Mouse (Mus musculus): ENCODE results near the gene BC048562. TPM values are rescaled to one million over a fixed set of nuclear protein-coding genes. Genes with fewer than 3 reads are reported as not detected.

BC048562 gene
- polyA plus RNA-seq, 1 experiment from 2014 or later: not detected

DNA sequence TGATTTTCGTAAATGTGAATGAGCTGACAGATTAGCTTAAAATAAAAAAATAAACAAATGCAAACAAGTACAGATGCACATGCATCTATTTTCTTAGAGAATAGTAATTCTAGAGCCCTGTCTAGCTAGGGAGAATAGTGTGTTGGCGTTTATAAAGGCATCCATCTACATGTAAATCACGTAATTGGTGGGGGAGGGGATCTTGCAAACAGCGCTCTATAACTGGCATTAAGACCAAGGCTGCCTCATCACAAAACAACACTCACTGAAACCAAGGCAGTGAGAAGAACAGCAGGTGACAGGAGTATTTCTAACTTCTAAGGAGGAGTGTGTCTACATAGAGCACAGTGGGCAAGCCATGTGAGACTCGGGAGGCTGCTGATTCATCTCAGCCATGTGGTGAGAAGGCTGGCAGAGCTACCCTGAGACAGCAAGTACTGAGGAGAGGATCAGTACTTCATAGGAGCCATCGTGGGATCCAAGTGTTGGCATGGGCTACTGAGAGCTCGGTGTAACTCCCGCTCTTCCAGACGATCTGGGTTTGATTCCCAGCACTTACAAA, 24.8 kb upstream of the BC048562 start:
- Histone ChIP-seq H3K27ac (no peak overlapping the region), H3K36me3 (no peaks in the 10 kb centered on the region), H3K4me1 (no peaks in the 10 kb centered on the region), H3K9ac (no peak overlapping the region), H3K4me2 (replicated peaks) (no peak overlapping the region), H3K4me3 (no peak overlapping the region), H3K9me3 (no peaks in the 10 kb centered on the region), H3K27me3 (replicated peaks) (no peaks in the 10 kb centered on the region)
- WGBS: 74% methylated on average over 9 of the region's 9 CpGs
- no peak for ATAC-seq (ENCODE audit: low FRiP score, low read depth)

DNA sequence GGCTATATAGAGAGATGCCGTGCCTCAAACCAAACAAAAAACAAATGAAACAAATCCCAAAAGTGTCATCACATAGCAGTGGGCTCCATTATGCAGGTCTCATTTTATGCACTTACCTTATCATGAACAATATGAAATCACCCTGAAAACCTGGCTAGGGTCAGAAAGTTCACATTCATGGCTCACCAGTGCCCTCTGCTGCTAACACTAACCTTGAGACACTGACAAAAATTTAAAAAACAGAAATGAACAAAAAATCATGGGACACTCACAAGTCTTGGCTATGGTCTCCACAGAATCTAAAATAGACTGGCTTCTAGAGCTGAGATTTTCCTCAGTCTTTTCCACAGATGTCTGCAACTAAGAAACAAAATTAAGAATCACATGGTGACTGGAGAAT, 24.1 kb upstream of the BC048562 start:
- H3K27me3 ChIP-seq (replicated peaks): no peaks in the 10 kb centered on the region
- H3K27ac ChIP-seq: no peak overlapping the region
- H3K4me3 ChIP-seq: no peak overlapping the region
- H3K9me3 ChIP-seq: no peaks in the 10 kb centered on the region
- H3K36me3 ChIP-seq: no peaks in the 10 kb centered on the region
- no peak overlapping the region for H3K9ac ChIP-seq
- no peak overlapping the region for H3K4me2 ChIP-seq (replicated peaks)
- 73% methylated on average over 1 of the region's 1 CpGs for WGBS
- no peaks in the 10 kb centered on the region for H3K4me1 ChIP-seq
- ATAC-seq (ENCODE audit: low FRiP score, low read depth): no peak

DNA sequence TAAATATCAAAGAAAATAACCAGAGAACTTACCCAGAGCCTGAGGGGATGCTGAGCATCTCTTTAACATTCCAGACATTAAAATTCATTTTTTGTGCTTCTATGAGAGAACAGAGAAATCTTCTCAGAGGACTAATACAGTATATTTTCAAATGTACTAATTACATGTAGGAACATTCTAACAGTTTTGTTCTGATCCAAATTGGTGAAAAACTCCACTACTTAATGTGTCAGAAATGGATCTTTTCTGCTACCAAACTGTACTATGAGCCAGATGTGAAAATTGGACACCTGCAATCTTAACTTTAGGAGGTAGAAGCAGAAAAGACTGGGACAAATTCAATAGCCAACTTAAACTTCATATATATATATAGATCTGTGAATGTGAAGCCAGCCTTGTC, 7.9 kb upstream of the BC048562 start, which contains the start of gene Ccdc36:
Gene Ccdc36, minus strand, starts transcription at position 101 of the 400 bp plus-strand sequence.
- no peak for ATAC-seq (ENCODE audit: low FRiP score, low read depth)
- Histone ChIP-seq H3K9ac (no peak within 1 kb of the TSS), H3K36me3 (no peaks in the 10 kb centered on the region), H3K4me3 (no peak within 1 kb of the TSS), H3K27ac (no peak within 1 kb of the TSS), H3K9me3 (no peaks in the 10 kb centered on the region), H3K4me2 (replicated peaks) (no peak within 1 kb of the TSS), H3K27me3 (replicated peaks) (no peaks in the 10 kb centered on the region), H3K4me1 (no peaks in the 10 kb centered on the region)

DNA sequence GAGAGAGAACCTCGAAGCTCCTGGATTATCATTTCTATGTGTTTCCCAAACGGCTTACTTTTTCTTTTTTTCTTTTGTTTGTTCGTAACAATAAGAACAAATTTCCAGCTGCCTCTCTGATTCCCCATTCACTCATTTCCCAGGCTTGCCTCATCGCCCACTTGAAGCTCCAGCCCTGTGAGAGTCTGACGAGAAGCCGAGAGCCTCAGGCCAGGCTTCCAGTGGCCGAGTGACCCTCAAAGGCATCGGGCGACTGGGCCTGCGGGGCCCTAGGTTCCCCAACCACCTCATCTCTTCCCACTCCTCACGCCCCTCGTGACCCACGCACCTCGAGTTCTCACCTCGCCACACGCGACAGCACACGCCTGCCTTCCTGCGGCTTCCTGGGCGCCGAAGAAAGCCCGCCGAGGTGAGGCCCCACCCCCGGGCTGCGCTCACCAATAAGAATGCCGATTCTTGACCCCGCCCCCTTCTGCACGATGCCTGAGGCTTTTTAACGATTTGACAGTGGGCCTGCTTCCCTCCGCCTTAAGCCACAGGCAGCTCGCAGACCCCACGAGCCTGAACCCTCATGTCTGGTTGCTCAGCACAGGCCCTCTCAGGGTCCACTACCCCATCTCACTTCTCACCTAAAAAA, 4.7 kb upstream of the BC048562 start:
- 48% methylated on average over 32 of the region's 32 CpGs for WGBS
- no peak overlapping the region for H3K4me3 ChIP-seq
- no peak overlapping the region for H3K27ac ChIP-seq
- no peaks in the 10 kb centered on the region for H3K36me3 ChIP-seq
- peak overlapping the region; percentile 54 for H3K4me2 ChIP-seq (replicated peaks)
- no peaks in the 10 kb centered on the region for H3K27me3 ChIP-seq (replicated peaks)
- no peak for ATAC-seq (ENCODE audit: low FRiP score, low read depth)
- H3K9me3 ChIP-seq: no peaks in the 10 kb centered on the region
- H3K4me1 ChIP-seq: no peaks in the 10 kb centered on the region
- H3K9ac ChIP-seq: no peak overlapping the region

DNA sequence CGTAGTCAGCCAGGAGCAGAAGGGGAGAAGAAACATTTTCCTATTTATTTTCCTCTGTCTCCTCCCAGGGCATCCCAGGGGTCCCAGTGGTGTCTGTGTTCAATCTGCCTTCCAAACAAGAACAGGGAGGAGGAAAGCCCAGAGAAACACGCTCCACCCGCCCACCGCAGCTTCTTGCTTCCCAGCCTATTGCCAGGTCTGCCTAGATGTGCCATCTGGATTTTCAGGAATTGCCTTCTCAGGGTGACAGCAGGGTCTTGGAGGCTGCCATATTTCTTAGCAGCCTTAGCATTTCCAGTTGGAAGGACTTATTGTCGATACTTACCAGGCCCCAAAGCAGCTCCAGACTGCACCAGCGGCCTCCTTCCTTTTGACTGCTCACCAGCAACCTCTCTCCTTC, 2.9 kb downstream of the BC048562 start:
- H3K4me1 ChIP-seq: no peaks in the 10 kb centered on the region
- H3K36me3 ChIP-seq: no peaks in the 10 kb centered on the region
- H3K4me3 ChIP-seq: no peak overlapping the region
- H3K27ac ChIP-seq: no peak overlapping the region
- H3K4me2 ChIP-seq (replicated peaks): no peak overlapping the region
- no peaks in the 10 kb centered on the region for H3K27me3 ChIP-seq (replicated peaks)
- no peak for ATAC-seq (ENCODE audit: low FRiP score, low read depth)
- no peaks in the 10 kb centered on the region for H3K9me3 ChIP-seq
- 86% methylated on average over 6 of the region's 6 CpGs for WGBS
- H3K9ac ChIP-seq: no peak overlapping the region

DNA sequence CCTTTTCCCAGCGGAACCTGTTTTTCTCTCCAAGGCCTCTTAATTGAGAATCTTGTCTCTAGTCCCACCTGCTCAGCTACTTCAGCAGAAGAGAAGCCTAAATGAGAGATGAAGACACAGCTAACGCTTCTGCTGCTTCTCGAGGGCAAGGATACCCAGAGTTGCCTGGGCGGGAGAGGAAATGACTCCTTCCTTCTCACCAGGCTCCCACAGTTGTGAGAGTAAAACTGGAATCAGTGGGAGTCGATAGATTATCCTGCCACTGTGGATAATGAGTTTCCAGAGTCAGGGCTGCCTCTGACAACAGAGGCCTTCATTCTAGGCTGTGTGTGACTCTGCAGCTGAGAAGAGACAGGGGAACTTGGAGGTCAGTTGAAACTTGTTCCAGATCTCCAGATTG, 4.2 kb downstream of the BC048562 start:
- H3K9me3 ChIP-seq: no peaks in the 10 kb centered on the region
- no peaks in the 10 kb centered on the region for H3K27me3 ChIP-seq (replicated peaks)
- H3K4me1 ChIP-seq: no peaks in the 10 kb centered on the region
- no peak overlapping the region for H3K4me2 ChIP-seq (replicated peaks)
- H3K4me3 ChIP-seq: no peak overlapping the region
- 78% methylated on average over 5 of the region's 5 CpGs for WGBS
- ATAC-seq (ENCODE audit: low FRiP score, low read depth): no peak
- no peaks in the 10 kb centered on the region for H3K36me3 ChIP-seq
- no peak overlapping the region for H3K9ac ChIP-seq
- no peak overlapping the region for H3K27ac ChIP-seq

DNA sequence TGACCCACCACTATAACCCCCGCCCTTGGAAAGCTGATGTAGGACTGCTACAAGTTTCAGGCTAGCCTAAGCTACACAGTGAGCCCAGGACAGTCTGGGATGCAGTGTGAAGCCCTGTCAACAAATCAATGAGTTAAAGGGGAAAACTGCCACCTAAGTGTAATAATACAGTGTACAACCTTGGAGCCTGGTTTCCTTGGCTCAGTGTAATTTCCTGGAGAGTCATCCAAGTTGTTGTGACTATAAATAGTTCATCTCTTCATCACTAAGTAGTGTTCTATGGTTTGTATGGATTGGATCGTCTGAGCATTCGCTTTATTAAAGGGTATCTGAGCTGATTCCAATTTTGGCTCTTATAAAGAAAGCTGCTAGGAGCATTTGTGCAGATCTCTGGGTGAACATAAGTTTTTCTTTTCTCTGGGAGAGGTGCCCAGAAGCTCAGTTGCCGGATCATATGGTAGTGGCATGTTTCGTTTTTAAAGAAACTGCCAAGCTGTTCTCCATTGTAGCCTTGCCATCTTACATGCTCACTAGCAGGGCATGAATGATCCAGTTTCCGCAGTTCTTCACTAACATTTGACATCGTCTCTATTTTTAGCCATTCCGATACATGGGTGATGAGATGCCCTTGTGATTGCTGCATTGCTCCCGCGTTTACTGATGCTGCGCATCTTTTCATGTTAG, 5.1 kb downstream of the BC048562 start:
- Histone ChIP-seq H3K9ac (no peak overlapping the region), H3K27me3 (replicated peaks) (no peaks in the 10 kb centered on the region), H3K4me1 (no peaks in the 10 kb centered on the region), H3K27ac (no peak overlapping the region), H3K4me2 (replicated peaks) (no peak overlapping the region), H3K4me3 (no peak overlapping the region), H3K9me3 (no peaks in the 10 kb centered on the region), H3K36me3 (no peaks in the 10 kb centered on the region)
- 92% methylated on average over 11 of the region's 11 CpGs for WGBS
- no peak for ATAC-seq (ENCODE audit: low FRiP score, low read depth)

DNA sequence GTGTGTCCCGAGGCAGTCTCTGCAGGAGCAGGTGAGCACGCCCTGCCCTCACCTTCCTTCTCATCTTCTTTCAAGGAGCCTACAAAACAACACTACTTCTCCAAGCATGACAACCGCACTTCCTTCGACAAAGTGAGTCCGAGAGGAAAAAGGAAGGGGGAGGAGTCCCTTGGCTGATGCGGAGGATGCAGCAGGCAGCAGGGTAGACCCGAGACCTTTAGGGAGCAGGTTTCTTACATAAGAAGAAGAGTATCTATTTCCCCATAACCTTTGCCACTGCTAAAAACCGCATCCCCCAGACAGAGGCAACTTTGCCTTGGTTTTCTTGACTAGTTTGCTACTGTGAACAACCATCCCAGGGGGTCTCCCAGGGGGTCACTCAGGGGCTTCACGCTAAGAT, 8.8 kb downstream of the BC048562 start:
- H3K9ac ChIP-seq: no peak overlapping the region
- no peak overlapping the region for H3K4me3 ChIP-seq
- H3K4me2 ChIP-seq (replicated peaks): no peak overlapping the region
- H3K4me1 ChIP-seq: peaks cover 21% of the 10 kb centered on the region
- no peak overlapping the region for H3K27ac ChIP-seq
- no peak for ATAC-seq (ENCODE audit: low FRiP score, low read depth)
- WGBS: 74% methylated on average over 9 of the region's 9 CpGs
- no peaks in the 10 kb centered on the region for H3K9me3 ChIP-seq
- peaks cover 13% of the 10 kb centered on the region; the same call in 1 of the 2 replicates for H3K36me3 ChIP-seq
- H3K27me3 ChIP-seq (replicated peaks): no peaks in the 10 kb centered on the region

DNA sequence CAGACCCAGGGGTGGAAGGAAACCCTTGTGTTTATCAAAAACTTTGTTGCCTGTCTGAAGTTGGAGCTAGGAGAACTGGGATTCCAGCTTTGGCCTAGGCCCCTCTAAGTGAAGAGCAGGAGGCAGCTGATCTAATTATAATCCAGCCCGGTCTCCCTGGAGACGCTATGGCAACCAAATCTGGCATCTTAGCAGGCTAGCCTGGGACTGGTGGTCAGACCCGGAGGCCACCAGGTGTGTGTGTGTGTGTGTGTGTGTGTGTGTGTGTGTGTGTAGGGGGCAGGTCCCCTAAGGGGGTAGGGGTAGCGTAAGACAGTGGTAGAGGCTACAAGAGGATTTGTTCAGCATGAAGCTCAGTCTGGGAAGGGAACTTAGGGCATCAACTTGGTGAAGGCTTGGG, 13.6 kb downstream of the BC048562 start:
- peak overlapping the region; percentile 74 for H3K4me2 ChIP-seq (replicated peaks)
- WGBS: 35% methylated on average over 4 of the region's 4 CpGs
- H3K4me3 ChIP-seq: peak overlapping the region; percentile 7; the same call in 1 of the 2 replicates
- H3K4me1 ChIP-seq: peaks cover 42% of the 10 kb centered on the region
- H3K9ac ChIP-seq: peak overlapping the region; percentile 38; the same call in 1 of the 2 replicates
- H3K27me3 ChIP-seq (replicated peaks): no peaks in the 10 kb centered on the region
- H3K27ac ChIP-seq: peak overlapping the region; percentile 74
- peaks cover 13% of the 10 kb centered on the region; the same call in 1 of the 2 replicates for H3K36me3 ChIP-seq
- H3K9me3 ChIP-seq: no peaks in the 10 kb centered on the region
- ATAC-seq (ENCODE audit: low FRiP score, low read depth): peak; percentile 60

DNA sequence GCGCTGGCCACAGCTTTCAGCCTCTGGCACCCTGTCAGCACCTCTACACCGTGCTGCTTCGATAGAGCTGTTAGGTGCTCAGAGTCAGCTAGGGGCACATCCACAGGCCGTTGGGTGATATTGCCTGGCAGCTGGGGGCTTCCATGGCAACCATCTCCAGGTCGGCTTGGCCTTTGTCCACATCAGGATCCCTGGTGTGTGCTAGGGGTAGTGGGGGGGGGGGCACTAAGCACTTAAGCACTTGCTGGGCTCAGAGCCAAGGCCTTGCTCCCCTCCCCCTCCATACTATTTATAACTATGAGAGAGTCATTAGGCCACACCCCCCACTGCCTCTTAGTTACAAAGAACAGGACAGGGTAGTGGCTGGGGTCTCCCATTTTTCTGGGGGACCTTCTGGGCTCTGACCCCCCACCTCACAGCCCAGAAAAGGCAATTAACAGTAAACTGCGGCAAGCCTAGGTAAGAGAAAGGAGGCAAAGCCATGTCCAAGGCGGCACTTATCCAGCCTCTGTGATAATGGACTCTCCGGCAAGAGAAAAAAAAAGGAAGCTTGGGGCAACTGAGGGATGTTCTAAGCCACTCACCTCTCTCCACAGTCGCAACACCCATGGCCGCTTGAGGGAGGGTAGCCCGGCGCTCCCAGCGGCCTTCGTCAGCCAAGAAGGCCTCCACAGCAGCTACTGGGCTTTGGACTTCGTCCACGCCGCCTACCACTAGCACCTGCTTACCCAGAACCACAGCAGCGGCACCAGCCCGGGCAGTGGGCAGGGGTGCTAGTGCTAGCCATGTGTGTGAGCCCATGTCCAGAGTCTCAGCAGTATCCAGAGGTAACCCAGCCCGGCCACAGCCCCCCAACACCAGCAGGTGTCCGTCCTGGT, 14.2 kb downstream of the BC048562 start:
- H3K4me2 ChIP-seq (replicated peaks): peak overlapping the region; percentile 74
- H3K27ac ChIP-seq: peak overlapping the region; percentile 74
- WGBS: 58% methylated on average over 21 of the region's 21 CpGs
- H3K9ac ChIP-seq: peak overlapping the region; percentile 40
- peaks cover 13% of the 10 kb centered on the region; the same call in 1 of the 2 replicates for H3K36me3 ChIP-seq
- no peaks in the 10 kb centered on the region for H3K27me3 ChIP-seq (replicated peaks)
- H3K9me3 ChIP-seq: no peaks in the 10 kb centered on the region
- peak; percentile 68 for ATAC-seq (ENCODE audit: low FRiP score, low read depth)
- peaks cover 42% of the 10 kb centered on the region for H3K4me1 ChIP-seq
- peak overlapping the region; percentile 19 for H3K4me3 ChIP-seq

DNA sequence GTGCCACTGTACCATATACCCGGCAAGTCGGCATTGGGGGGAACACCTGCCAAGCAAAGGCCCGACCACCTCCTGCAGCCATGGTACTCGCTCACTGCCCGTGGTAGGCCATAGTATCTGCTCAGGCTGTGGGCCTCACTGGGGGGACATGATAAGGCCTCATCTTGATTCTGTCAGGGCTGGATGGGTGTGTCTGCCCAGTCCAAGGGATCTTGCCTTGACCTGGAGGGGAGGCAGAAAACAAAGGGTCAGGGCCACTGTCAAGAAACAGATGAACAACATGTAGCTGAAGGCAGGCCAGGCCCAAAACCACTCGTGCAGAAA, 14.8 kb downstream of the BC048562 start:
- Histone ChIP-seq H3K4me3 (peak overlapping the region; percentile 19; the same call in 1 of the 2 replicates), H3K9me3 (no peaks in the 10 kb centered on the region), H3K36me3 (peaks cover 13% of the 10 kb centered on the region; the same call in 1 of the 2 replicates), H3K9ac (peak overlapping the region; percentile 40), H3K27ac (0 out of 2 replicates have a peak overlapping the region, but pooled peaks have one; percentile 74), H3K4me1 (peaks cover 42% of the 10 kb centered on the region), H3K27me3 (replicated peaks) (no peaks in the 10 kb centered on the region), H3K4me2 (replicated peaks) (peak overlapping the region; percentile 74)
- WGBS: 84% methylated on average over 6 of the region's 6 CpGs
- no peak for ATAC-seq (ENCODE audit: low FRiP score, low read depth)
